Mouse (Mus musculus): Measurements from ENCODE around the gene Eif1.
"Not testable (repeated sequence)": the region's sequence is repeated elsewhere in the genome, so short reads cannot be mapped to it uniquely, and the experiment has no call there.

Eif1 gene

DNA sequence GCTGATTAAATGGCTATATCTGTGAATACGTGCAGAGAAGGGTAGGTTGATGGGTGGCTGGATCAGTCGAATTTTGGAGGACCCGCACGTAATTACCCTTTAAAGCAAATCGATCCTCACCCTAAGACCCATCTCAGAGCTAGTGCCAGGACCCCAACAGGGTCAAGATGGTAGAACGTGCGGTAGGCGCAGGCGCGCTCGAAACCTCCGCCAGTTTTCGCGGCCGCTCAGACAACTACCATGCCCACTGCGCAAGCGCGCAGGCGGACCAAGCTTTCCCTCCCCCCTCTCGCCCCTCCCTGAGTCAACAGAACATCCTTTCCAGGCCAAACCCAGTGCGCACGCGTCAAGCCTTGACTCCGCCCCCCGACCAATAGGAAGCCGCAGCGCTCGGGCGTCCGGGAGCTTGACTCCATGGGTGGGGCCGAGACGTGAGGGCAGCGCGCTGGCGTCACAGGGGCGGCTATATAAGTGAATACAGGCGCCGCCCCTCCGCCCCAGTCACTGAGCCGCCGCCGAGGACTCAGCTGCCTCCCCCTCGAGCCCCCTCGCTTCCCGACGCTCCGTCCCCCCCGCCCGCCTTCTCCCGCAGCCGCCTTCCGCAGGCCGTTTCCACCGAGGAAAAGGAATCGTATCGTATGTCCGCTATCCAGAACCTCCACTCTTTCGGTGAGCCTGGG lies at the start of gene Eif1:
Gene Eif1, plus strand, starts transcription at position 394 of the 680 bp plus-strand sequence.
- peak; percentile 100 for DNase-seq (ENCODE audit: low read depth in 1 of 2, low spot score in 2 of 2)

DNA sequence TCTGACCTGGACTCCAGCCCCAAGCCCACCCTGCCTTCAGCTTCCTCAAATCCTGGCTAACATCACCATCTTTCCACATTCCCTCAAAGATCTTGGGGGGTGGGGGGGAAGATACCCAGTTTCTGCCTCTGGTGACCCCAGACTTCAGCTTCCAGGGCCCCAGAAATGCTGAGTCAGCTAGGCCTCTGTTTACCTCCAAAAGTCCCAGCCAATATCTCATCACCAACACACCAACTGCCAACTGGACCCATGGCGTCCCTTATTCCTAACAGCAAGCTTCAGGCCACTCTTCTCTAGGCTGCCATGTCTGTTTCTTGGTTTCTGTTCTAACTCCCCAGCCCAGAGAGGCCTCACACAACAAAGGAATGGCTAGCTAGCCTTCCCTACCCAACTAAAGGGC lies 47.8 kb upstream of the Eif1 start:
- no peak for DNase-seq (ENCODE audit: low read depth in 1 of 2, low spot score in 2 of 2)

GRCm38 (mm10) chr11:100274719-100275118 lies 45.0 kb upstream of the Eif1 start:
- no peak for DNase-seq (ENCODE audit: low read depth in 1 of 2, low spot score in 2 of 2)

DNA sequence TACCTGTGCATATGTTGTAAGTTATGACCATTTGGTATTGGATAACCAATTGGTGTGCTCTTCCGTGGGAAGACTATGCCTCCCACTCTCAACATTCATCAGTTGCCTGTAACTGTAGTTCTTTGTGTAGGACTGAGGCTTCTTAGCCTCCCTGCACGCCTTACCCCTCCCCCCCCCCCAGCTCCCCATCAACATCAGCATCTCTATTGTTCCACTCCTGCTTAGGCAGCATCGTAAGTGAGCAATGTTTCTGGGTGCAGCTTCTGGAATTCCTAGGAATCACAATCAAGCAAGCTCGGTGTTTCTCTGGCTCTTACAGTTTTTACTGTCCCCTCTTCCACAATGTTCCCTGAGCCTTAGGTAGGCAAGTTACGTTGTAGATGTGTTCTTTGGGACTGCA lies 44.2 kb upstream of the Eif1 start:
- no peak for DNase-seq (ENCODE audit: low read depth in 1 of 2, low spot score in 2 of 2)

DNA sequence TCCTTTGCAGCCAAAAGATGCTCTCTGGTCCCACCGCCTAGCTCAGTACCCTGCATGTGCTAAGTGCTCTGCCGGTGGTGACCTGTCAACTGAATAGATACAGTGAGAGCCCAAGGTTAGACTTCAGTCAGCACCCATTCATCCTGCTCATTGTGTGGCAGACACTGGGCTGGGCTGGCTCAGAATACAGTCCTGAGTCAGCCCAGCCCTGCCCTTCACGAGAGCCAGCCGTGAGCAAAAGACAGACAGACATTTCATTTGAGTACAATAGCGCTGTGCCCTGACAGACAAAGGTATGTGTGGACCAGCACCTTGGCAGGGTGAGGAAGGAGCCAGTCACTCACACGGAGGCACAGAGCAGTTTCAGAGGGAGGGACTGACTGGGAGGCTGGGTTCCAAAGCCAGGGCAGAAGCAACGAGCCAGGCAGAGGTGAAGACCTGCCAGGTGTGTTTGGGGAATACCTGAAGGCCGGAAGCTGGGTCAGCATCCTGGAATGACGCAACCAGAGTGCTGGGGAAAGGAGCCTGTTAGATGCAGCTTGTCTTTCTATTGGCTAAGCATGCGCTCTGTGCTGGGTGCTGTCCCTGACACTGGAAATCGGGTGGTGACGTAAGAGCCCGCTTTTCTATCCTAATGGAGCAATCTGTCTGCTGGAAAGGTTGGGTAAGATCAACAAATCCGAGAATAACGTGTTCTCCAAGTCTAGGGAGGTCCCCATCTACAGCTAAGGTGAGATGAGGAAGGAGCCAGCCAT lies 41.8 kb upstream of the Eif1 start:
- DNase-seq (ENCODE audit: low read depth in 1 of 2, low spot score in 2 of 2), result no peak

DNA sequence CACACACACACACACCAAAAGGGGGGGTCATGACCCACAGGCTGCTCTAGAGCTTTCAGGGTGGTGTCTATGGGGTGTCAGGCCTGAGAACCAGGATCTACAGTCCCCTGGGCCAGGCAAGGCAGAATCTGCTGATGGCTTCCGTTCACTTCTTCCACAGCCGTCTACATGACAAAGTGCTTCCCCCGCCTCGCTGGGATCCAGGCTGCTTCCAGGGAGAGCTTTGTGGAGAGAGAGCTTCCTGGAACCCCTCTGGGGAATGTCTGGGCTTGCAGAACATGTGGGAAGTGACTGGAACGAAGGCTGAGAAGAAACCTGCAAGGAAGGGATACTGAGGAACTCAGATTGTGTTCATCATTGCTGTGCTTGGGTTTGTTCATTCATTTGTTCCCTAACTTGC lies 40.9 kb upstream of the Eif1 start:
- DNase-seq (ENCODE audit: low read depth in 1 of 2, low spot score in 2 of 2), result no peak

DNA sequence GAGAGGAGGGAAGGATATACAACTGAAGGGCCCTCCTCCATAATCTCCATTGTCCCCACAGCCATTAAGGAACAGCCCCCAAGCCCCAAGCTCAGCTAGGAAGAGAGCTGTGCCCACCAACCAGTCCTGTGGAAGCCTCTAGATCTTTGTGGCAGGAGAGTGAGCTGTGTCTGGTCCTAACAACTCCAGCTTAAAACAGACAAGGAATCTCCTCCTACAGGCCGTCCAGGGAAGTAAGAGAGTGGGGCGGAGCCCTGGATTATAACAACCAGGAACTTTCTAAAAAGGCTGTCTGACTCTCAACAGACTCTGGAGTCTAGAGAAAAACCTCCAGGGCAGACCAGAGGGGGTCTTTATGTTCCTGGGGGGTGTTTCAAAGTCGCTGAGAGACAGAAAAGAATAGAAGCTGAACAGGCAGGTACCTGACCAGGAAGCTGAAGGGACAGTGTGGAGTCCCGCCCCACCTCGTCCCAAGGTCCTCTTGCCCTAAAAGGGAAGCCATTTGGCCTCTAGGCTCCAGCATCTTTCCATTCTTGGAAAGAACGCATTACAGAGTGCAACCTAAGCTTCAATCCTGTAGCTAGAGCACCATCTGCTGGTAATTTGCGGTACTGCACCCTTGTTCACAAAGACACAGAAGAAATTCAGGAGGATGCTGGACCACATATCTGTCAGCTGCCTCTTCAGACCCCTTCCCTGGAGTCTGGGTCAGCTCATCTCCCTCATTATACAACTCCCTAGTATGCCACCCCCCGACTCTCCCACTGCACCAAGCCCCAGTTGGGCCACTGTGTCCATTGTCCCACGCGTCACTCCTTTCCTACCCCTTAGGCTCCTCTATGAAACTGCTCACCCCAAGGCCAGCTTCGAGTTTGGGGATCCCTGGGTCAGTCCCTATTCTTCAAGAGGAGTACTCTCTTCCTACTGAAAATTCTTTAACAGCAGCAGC lies 37.8 kb upstream of the Eif1 start:
- peak; percentile 26 to 63 for DNase-seq (ENCODE audit: low read depth in 1 of 2, low spot score in 2 of 2)

DNA sequence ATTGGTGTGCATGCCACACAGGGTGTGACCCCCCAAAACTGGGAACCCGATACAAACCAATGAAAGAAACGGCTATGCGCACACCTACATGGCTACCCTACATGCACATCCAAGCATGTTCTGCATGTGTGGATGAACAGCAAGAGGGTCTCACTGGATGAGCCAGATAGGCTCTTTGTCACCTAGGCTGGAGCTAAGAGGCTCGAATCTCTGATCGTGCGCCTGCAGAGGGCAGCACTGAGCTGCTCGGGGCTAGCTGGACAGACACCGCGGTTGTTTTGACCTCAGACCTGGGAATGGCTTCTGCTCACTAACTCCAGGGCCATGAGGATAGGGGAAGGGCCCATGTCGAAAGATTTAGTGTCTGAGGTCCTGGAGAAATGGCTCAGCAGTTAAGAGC lies 37.1 kb upstream of the Eif1 start:
- DNase-seq (ENCODE audit: low read depth in 1 of 2, low spot score in 2 of 2), result peak in 1 of 2 experiments; percentile 35

DNA sequence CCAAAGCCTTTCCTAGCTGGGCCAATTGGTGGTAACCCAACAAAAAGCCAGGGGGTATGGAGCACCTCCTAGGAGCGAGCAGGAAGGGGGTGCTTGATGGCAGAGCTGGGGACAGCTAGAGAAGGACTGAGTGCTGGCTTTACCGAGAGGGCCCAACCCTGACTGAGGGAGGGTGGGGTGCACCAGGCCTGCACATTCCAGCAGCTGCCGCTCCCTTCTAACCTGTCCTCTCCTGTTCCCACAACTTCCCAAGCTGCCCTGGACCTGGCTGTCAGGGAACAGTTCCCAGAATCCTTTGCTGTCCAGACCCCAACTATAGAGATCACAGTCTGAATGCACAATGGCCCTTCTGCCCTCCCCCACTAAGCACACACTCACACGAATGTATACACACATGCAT lies 34.7 kb upstream of the Eif1 start:
- DNase-seq (ENCODE audit: low read depth in 1 of 2, low spot score in 2 of 2), result no peak

- no peak for DNase-seq (ENCODE audit: low read depth in 1 of 2, low spot score in 2 of 2)
Observed at GRCm38 (mm10) chr11:100287024-100287423, 32.7 kb upstream of the Eif1 start.

- no peak for DNase-seq (ENCODE audit: low read depth in 1 of 2, low spot score in 2 of 2)
Observed at GRCm38 (mm10) chr11:100288942-100289341, 30.7 kb upstream of the Eif1 start.

- no peak for DNase-seq (ENCODE audit: low read depth in 1 of 2, low spot score in 2 of 2)
Observed at GRCm38 (mm10) chr11:100290235-100290634, 29.4 kb upstream of the Eif1 start.

- no peak for DNase-seq (ENCODE audit: low read depth in 1 of 2, low spot score in 2 of 2)
Observed at GRCm38 (mm10) chr11:100292884-100293283, 26.8 kb upstream of the Eif1 start.

GRCm38 (mm10) chr11:100295308-100295707 lies 24.4 kb upstream of the Eif1 start:
- DNase-seq (ENCODE audit: low read depth in 1 of 2, low spot score in 2 of 2), result peak; percentile 32 to 64

- DNase-seq (ENCODE audit: low read depth in 1 of 2, low spot score in 2 of 2), result no peak
Observed at GRCm38 (mm10) chr11:100297801-100298200, 21.9 kb upstream of the Eif1 start.

- peak; percentile 39 to 71 for DNase-seq (ENCODE audit: low read depth in 1 of 2, low spot score in 2 of 2)
Observed at GRCm38 (mm10) chr11:100298274-100299036, 21.2 kb upstream of the Eif1 start.

GRCm38 (mm10) chr11:100300293-100300692 lies 19.4 kb upstream of the Eif1 start:
- peak in 1 of 2 experiments; percentile 37 for DNase-seq (ENCODE audit: low read depth in 1 of 2, low spot score in 2 of 2)

DNA sequence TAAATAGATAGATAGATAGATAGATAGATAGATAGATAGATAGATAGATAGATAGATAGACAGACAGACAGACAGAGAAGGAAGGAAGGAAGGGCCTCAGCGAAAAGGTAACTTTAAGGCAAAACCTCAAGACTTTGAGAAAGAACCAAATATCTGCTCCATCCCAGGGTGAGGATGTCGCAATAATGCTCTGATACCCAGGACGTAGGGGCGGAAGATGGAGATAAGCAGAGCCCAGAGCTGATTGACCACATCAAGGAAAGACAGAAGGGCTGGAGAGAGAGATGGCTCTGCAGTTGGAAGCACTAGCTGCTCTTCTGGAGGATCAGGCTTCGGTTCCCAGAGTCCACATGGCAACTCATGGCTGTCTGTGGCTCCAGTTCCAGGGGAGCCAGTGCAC lies 18.4 kb upstream of the Eif1 start:
- DNase-seq (ENCODE audit: low read depth in 1 of 2, low spot score in 2 of 2), result no peak

- DNase-seq (ENCODE audit: low read depth in 1 of 2, low spot score in 2 of 2), result no peak
Observed at GRCm38 (mm10) chr11:100307900-100308299, 11.8 kb upstream of the Eif1 start.

GRCm38 (mm10) chr11:100308672-100309071 lies 11.0 kb upstream of the Eif1 start:
- DNase-seq (ENCODE audit: low read depth in 1 of 2, low spot score in 2 of 2), result not testable (repeated sequence)

- DNase-seq (ENCODE audit: low read depth in 1 of 2, low spot score in 2 of 2), result no peak
Observed at GRCm38 (mm10) chr11:100311656-100312055, 8.0 kb upstream of the Eif1 start.
